Mouse (Mus musculus): ENCODE results near the gene Kdm4a. TPM values are rescaled to one million over a fixed set of nuclear protein-coding genes. Genes with fewer than 3 reads are reported as not detected.
A peak's percentile ranks its signal among the peaks of the same experiment; 100 is the strongest.

Gene Kdm4a
- 46.3 and 50.0 TPM in 2 replicates for polyA plus RNA-seq (2012; rRNA removed)

DNA sequence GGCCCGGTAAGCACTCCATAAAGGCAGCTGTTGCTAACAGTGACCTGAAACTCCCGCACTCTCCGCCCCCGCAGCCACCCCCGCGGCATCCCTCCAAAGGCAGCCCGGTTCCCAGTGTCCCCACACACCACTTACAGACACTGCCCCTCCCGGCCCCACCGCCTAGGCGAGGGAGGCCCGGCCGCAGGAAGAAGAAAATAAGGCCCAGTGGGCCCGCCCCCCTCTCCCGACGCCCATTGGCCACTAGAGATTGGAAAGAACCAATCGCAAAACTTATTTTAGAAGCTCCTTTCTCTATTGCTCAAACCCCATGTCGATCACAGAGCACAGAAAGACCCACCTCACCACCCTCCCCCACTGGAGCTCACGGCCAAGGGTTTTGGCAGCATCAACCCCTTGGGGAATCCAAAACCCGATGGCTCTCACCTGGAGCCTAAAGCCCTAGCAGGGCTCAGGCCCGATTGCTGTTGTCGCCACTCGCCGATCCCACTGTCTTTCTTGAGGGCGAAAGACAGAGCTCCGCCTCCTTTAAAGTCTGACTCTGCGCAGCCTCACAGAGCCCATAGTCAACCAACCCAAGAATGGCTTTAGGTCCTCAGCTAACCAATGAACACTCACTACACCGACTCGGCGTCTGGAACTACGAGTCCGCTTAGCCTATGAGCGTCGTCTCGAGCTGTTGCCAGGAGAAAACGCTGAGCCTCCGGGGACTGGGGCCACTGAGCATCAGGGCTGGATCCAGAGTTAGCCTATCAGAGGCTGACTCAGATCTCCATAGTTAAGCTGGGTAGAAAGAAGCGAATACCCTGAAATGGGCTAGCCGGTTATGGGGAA lies at the start of gene Kdm4a:
Kdm4a (minus strand) TSS at position 577 of the 834 bp plus-strand sequence.
- peak within 1 kb of the TSS; percentile 88 for H3K27ac ChIP-seq (ENCODE audit: insufficient read depth, low read length)
- H3K4me3 ChIP-seq (replicated peaks; ENCODE audit: insufficient read depth, low read depth, low read length): peak within 1 kb of the TSS; percentile 82
- no peaks in the 10 kb centered on the region for H3K27me3 ChIP-seq (ENCODE audit: control insufficient read depth, insufficient read depth, low read length)
- under 1% methylated on average over 38 of the region's 38 CpGs for WGBS
- TF ChIP-seq CTCF (IDR thresholded peaks at IDR 0.05; ENCODE audit: borderline replicate concordance, insufficient read depth, low read depth, low read length): no peak
- TF ChIP-seq POLR2A (IDR thresholded peaks at IDR 0.05; ENCODE audit: borderline replicate concordance, insufficient read depth, low read length): peak; percentile 56; the same call in 1 of the 2 replicates
- peaks cover 4% of the 10 kb centered on the region for H3K4me1 ChIP-seq (ENCODE audit: control insufficient read depth, insufficient read depth, low read length)
- peak; percentile 94 to 97 for DNase-seq

DNA sequence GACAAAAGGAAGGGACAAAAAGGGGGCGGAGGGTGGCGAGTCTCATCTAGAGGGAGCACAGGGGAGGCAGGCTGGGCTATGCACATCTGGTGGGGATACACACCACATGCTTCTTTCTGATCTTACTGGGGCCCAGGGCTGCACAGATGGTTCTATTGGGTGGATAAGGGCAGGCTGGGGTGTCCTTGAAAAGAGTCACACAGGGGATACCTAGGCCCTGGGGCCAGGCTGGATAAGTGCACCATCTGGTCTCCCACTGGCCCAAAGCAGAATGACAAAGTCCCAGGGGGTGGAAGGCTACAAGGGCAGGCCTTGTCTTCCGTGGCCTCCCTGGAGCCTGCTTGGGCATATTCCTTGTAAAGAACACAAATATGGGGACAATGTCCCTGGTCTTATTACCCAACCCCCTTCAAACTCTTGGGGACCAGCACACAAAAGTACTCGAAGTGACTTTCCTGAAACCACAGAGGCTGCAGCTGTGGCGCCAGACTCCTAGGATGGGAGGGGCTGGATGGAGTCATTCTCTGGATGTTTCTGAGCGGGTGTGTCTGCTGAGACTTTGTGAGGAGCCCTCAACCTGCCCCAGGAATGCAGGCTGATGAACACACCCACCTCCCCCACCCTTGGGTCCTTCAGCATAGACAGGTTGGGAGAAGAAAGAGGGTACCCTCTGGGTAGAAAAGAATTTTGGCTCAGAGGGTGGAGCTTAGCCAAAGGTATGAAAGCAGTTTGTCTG lies 49.4 kb upstream of the Kdm4a start:
- H3K4me3 ChIP-seq (replicated peaks; ENCODE audit: insufficient read depth, low read depth, low read length): no peak overlapping the region

DNA sequence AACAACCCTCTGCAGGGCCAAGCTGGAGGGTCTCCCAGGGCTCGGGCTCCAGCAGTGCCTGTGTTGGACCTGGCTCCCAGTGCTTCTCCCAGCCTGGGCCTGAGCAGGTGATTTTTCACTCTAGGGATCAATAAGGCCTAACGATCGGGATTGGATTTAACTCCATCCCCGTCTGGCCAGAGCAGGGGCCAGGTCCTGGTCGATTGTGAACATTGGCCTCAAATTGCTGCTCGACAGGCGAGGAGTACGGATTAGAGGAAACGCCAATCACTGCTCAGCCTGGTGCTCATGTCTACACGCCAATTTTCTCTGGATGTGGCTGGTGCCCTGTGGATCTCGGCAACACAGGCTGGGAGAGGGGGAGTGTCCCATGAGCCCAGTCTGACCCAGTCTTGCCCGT lies 47.6 kb upstream of the Kdm4a start:
- 39% methylated on average over 12 of the region's 12 CpGs for WGBS
- Histone ChIP-seq H3K4me3 (replicated peaks; ENCODE audit: insufficient read depth, low read depth, low read length) (no peak overlapping the region), H3K27ac (ENCODE audit: insufficient read depth, low read length) (no peak overlapping the region), H3K27me3 (ENCODE audit: control insufficient read depth, insufficient read depth, low read length) (no peaks in the 10 kb centered on the region), H3K4me1 (ENCODE audit: control insufficient read depth, insufficient read depth, low read length) (no peaks in the 10 kb centered on the region)
- no peak for DNase-seq
- TF ChIP-seq CTCF (IDR thresholded peaks at IDR 0.05; ENCODE audit: borderline replicate concordance, insufficient read depth, low read depth, low read length) (no peak), POLR2A (IDR thresholded peaks at IDR 0.05; ENCODE audit: borderline replicate concordance, insufficient read depth, low read length) (no peak)

More for the DNA sequence above, 49.4 kb upstream of the Kdm4a start:
- no peak for TF ChIP-seq POLR2A (IDR thresholded peaks at IDR 0.05; ENCODE audit: borderline replicate concordance, insufficient read depth, low read length)
- TF ChIP-seq CTCF (IDR thresholded peaks at IDR 0.05; ENCODE audit: borderline replicate concordance, insufficient read depth, low read depth, low read length): no peak
- 83% methylated on average over 6 of the region's 6 CpGs for WGBS
- Histone ChIP-seq H3K4me1 (ENCODE audit: control insufficient read depth, insufficient read depth, low read length) (no peaks in the 10 kb centered on the region), H3K27ac (ENCODE audit: insufficient read depth, low read length) (no peak overlapping the region), H3K27me3 (ENCODE audit: control insufficient read depth, insufficient read depth, low read length) (no peaks in the 10 kb centered on the region)
- no peak for DNase-seq

DNA sequence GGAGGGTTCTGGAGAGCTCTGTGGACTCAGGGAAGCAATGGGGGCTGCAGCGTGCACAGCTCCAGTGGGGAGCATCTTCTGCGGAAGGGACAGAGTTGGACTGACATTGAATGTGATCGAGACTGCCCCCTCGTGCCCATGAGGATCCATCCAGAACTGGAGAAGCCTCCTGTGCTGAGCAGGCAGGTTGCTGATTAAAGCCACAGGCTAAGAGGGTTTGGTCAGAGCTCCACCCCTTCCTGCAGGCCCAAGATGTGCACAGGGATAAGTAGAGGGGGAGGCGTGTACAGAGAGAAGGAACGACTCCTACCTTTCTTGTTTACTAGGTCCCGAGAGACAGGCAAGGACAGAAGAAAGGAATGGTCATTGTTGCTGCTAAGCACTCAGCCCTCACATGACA lies 41.4 kb upstream of the Kdm4a start:
- H3K27me3 ChIP-seq (ENCODE audit: control insufficient read depth, insufficient read depth, low read length): no peaks in the 10 kb centered on the region
- H3K27ac ChIP-seq (ENCODE audit: insufficient read depth, low read length): no peak overlapping the region
- 82% methylated on average over 7 of the region's 7 CpGs for WGBS
- no peak for DNase-seq
- no peaks in the 10 kb centered on the region for H3K4me1 ChIP-seq (ENCODE audit: control insufficient read depth, insufficient read depth, low read length)
- TF ChIP-seq CTCF (IDR thresholded peaks at IDR 0.05; ENCODE audit: borderline replicate concordance, insufficient read depth, low read depth, low read length) (0 out of 2 replicates have a peak, but pooled peaks have one; percentile 16), POLR2A (IDR thresholded peaks at IDR 0.05; ENCODE audit: borderline replicate concordance, insufficient read depth, low read length) (no peak)
- H3K4me3 ChIP-seq (replicated peaks; ENCODE audit: insufficient read depth, low read depth, low read length): no peak overlapping the region

DNA sequence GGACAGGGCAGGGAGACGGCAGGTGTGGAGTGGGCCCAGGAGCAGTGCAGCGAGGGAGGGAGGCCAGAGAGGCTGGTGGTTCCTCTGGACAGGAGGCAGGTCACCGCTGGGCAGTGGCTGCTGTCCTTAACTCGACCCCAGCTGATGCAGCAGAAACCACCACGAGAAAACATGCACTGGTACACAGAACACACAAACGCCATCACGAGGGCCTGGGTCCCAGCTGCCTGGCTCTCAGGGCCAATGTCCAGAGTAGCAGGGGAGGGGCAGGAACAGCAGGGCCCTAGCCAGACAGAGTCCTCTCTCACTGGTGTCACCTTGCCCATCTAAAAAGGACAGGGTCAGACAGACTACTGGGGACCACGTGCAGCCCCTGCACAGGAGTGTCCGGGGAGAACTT lies 40.9 kb upstream of the Kdm4a start:
- no peak for DNase-seq
- WGBS: 75% methylated on average over 9 of the region's 9 CpGs
- Histone ChIP-seq H3K4me3 (replicated peaks; ENCODE audit: insufficient read depth, low read depth, low read length) (no peak overlapping the region), H3K27ac (ENCODE audit: insufficient read depth, low read length) (no peak overlapping the region), H3K27me3 (ENCODE audit: control insufficient read depth, insufficient read depth, low read length) (no peaks in the 10 kb centered on the region), H3K4me1 (ENCODE audit: control insufficient read depth, insufficient read depth, low read length) (no peaks in the 10 kb centered on the region)
- TF ChIP-seq CTCF (IDR thresholded peaks at IDR 0.05; ENCODE audit: borderline replicate concordance, insufficient read depth, low read depth, low read length) (no peak), POLR2A (IDR thresholded peaks at IDR 0.05; ENCODE audit: borderline replicate concordance, insufficient read depth, low read length) (no peak)

DNA sequence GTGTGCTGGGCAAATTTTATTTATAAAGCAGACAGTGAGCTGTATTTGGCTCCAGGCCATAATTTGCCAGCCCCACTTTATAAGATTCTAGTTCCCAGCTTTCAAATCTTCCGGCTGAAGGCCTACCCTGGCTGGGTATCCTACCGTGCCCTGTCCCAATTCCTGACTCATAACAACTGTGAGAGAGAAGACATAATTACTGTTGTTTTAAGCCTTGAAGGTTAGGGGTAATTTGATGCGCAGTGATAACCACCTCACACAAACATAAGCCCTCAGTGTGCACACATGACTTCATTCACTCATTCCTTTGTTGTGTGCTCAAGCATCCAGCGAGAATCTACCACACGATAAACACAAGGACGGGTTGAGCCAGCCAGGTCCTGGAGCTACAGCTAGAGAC lies 39.6 kb upstream of the Kdm4a start:
- no peaks in the 10 kb centered on the region for H3K27me3 ChIP-seq (ENCODE audit: control insufficient read depth, insufficient read depth, low read length)
- DNase-seq: no peak
- WGBS: 68% methylated on average over 6 of the region's 6 CpGs

DNA sequence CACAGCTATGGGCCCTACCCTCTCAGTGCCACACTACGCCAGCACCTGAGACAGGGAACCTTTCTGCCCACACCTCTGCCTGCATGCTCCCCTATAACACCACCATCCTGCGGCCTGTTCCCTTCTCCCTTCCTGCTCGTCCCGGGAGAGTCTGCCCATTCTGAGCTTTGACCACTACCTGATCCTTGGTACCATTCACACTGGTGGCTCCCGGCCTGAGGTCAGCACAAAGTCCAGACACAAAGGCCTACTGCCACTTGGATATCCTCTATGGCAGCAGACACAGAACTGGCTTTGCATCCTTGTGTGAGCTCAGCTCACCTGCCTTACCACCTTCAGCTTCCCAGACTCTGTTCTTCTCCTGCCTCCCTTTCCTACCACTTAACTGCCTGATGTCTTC lies 38.7 kb upstream of the Kdm4a start:
- H3K4me1 ChIP-seq (ENCODE audit: control insufficient read depth, insufficient read depth, low read length): no peaks in the 10 kb centered on the region
- H3K4me3 ChIP-seq (replicated peaks; ENCODE audit: insufficient read depth, low read depth, low read length): no peak overlapping the region
- TF ChIP-seq CTCF (IDR thresholded peaks at IDR 0.05; ENCODE audit: borderline replicate concordance, insufficient read depth, low read depth, low read length): no peak
- TF ChIP-seq POLR2A (IDR thresholded peaks at IDR 0.05; ENCODE audit: borderline replicate concordance, insufficient read depth, low read length): no peak
- no peak overlapping the region for H3K27ac ChIP-seq (ENCODE audit: insufficient read depth, low read length)
- H3K27me3 ChIP-seq (ENCODE audit: control insufficient read depth, insufficient read depth, low read length): no peaks in the 10 kb centered on the region
- 90% methylated on average over 5 of the region's 5 CpGs for WGBS
- DNase-seq: no peak

More for the DNA sequence above, 39.6 kb upstream of the Kdm4a start:
- Histone ChIP-seq H3K27ac (ENCODE audit: insufficient read depth, low read length) (no peak overlapping the region), H3K4me1 (ENCODE audit: control insufficient read depth, insufficient read depth, low read length) (no peaks in the 10 kb centered on the region), H3K4me3 (replicated peaks; ENCODE audit: insufficient read depth, low read depth, low read length) (no peak overlapping the region)
- no peak for TF ChIP-seq POLR2A (IDR thresholded peaks at IDR 0.05; ENCODE audit: borderline replicate concordance, insufficient read depth, low read length)
- no peak for TF ChIP-seq CTCF (IDR thresholded peaks at IDR 0.05; ENCODE audit: borderline replicate concordance, insufficient read depth, low read depth, low read length)

Measured in cerebellum, adult 2 months (tissue).